Mouse (Mus musculus): ENCODE measurements around the gene Fam118a. TPM values are rescaled to one million over a fixed set of nuclear protein-coding genes. Genes with fewer than 3 reads are reported as not detected.

The Fam118a gene
- total RNA-seq, 2 experiments from 2014 or later = 3.8 to 22.4 TPM

- ATAC-seq (replicated peaks; ENCODE audit: low FRiP score, poor library complexity, severe bottlenecking) = no peak
Measured at GRCm38 (mm10) chr15:85054098-85054497, 25.4 kb downstream of the Fam118a start.

- ATAC-seq (replicated peaks; ENCODE audit: low FRiP score, poor library complexity, severe bottlenecking) = no peak
Measured at GRCm38 (mm10) chr15:85055186-85055585, 26.4 kb downstream of the Fam118a start.

- no peak for ATAC-seq (replicated peaks; ENCODE audit: low FRiP score, poor library complexity, severe bottlenecking)
Measured at GRCm38 (mm10) chr15:85063421-85063820, 34.7 kb downstream of the Fam118a start.

- ATAC-seq (replicated peaks; ENCODE audit: low FRiP score, poor library complexity, severe bottlenecking) = no peak
Measured at GRCm38 (mm10) chr15:85070561-85070960, 41.8 kb downstream of the Fam118a start.

- no peak for ATAC-seq (replicated peaks; ENCODE audit: low FRiP score, poor library complexity, severe bottlenecking)
Measured at GRCm38 (mm10) chr15:85072651-85073050, 43.9 kb downstream of the Fam118a start.

- no peak for ATAC-seq (replicated peaks; ENCODE audit: low FRiP score, poor library complexity, severe bottlenecking)
Measured at GRCm38 (mm10) chr15:85085641-85086040, 56.9 kb downstream of the Fam118a start.

Other genes with a start within 250 kb of the Fam118a start
- not detected in 2 replicates for gene Phf21b, start 172.9 kb upstream of the Fam118a start, total RNA-seq (2015; ENCODE audit: low replicate concordance)
- not detected in 2 replicates for gene Phf21b, start 172.9 kb upstream of the Fam118a start, total RNA-seq (2017; ENCODE audit: low replicate concordance)
- gene Gm29666, start 108.9 kb upstream of the Fam118a start, total RNA-seq (2015; ENCODE audit: low replicate concordance) = 0.72 and 0.84 TPM in 2 replicates
- 0.90 and 1.1 TPM in 2 replicates for gene Gm29666, start 108.9 kb upstream of the Fam118a start, total RNA-seq (2017; ENCODE audit: low replicate concordance)
- 47.8 and 55.1 TPM in 2 replicates for gene Nup50, start 105.5 kb upstream of the Fam118a start, total RNA-seq (2015; ENCODE audit: low replicate concordance)
- gene Nup50, start 105.5 kb upstream of the Fam118a start, total RNA-seq (2017; ENCODE audit: low replicate concordance) = 71.5 and 99.2 TPM in 2 replicates
- gene 5031439G07Rik, start 40.4 kb upstream of the Fam118a start, total RNA-seq (2015; ENCODE audit: low replicate concordance) = 5.0 and 5.4 TPM in 2 replicates
- 3.2 and 8.9 TPM in 2 replicates for gene 5031439G07Rik, start 40.4 kb upstream of the Fam118a start, total RNA-seq (2017; ENCODE audit: low replicate concordance)
- not detected in 2 replicates for gene Upk3a, start 11.8 kb upstream of the Fam118a start, total RNA-seq (2015; ENCODE audit: low replicate concordance)
- gene Upk3a, start 11.8 kb upstream of the Fam118a start, total RNA-seq (2017; ENCODE audit: low replicate concordance) = not detected in 2 replicates
- gene Smc1b, start 103.0 kb downstream of the Fam118a start, total RNA-seq (2015; ENCODE audit: low replicate concordance) = not detected in 2 replicates
- not detected in 2 replicates for gene Smc1b, start 103.0 kb downstream of the Fam118a start, total RNA-seq (2017; ENCODE audit: low replicate concordance)
- not detected in 2 replicates for gene Ribc2, start 103.1 kb downstream of the Fam118a start, total RNA-seq (2015; ENCODE audit: low replicate concordance)
- gene Ribc2, start 103.1 kb downstream of the Fam118a start, total RNA-seq (2017; ENCODE audit: low replicate concordance) = not detected in 2 replicates
- gene Fbln1, start 177.0 kb downstream of the Fam118a start, total RNA-seq (2015; ENCODE audit: low replicate concordance) = not detected in 2 replicates
- gene Fbln1, start 177.0 kb downstream of the Fam118a start, total RNA-seq (2017; ENCODE audit: low replicate concordance) = not detected in 2 replicates